Mouse (Mus musculus) heart, postnatal 0 days (tissue): Measurements from ENCODE around the gene Pde4dip.
A peak's percentile ranks its signal among the peaks of the same experiment; 100 is the strongest.

Experiments
- CTCF ChIP-seq: IDR thresholded peaks from 2 replicates; pipeline ENCODE4 v1.5.1; 2016; ENCODE audit warnings: antibody characterized with exemption, control low read depth, low read depth
- EP300 ChIP-seq: IDR thresholded peaks from 2 replicates; pipeline ENCODE4 v1.6.1; 2016; ENCODE audit warnings: antibody characterized with exemption, low read depth

- TF ChIP-seq CTCF (no peak), EP300 (peak; percentile 94)
Measured at GRCm38 (mm10) chr3:97869730-97870129, 18.8 kb downstream of the Pde4dip start.
